Mouse (Mus musculus) lung, embryonic 14.5 days (tissue): ENCODE results near the gene Tmem132b. TPM values are rescaled to one million over a fixed set of nuclear protein-coding genes. Genes with fewer than 3 reads are reported as not detected.
A peak's percentile ranks its signal among the peaks of the same experiment; 100 is the strongest.

ENCODE experiments used
- ATAC-seq: fragments of 200-750 bp; cut with Nextera tagmentation; 2 replicates; pipeline ENCODE4 v1.8.0; 2017; ENCODE audit warnings: mild to moderate bottlenecking, moderate TSS enrichment, moderate library complexity; ENCODE audit not compliant: insufficient read depth
- DNase-seq: peaks from one replicate; pipeline ENCODE4 v3.0.0-alpha.2; 2015
- H3K27ac ChIP-seq: fragments of 300-500 bp; sonication (generic); 2 replicates; pipeline ENCODE4 v1.5.1; 2014; ENCODE audit warnings: low read depth, mild to moderate bottlenecking, moderate library complexity
- H3K27me3 ChIP-seq: fragments of 300-500 bp; sonication (generic); 2 replicates; pipeline ENCODE4 v1.6.1; 2014; ENCODE audit warnings: low read length, control low read depth; ENCODE audit not compliant: insufficient read depth
- H3K36me3 ChIP-seq: fragments of 300-500 bp; sonication (generic); 2 replicates; pipeline ENCODE4 v1.6.1; 2014; ENCODE audit warnings: control low read depth; ENCODE audit not compliant: insufficient read depth
- H3K4me1 ChIP-seq: fragments of 300-500 bp; sonication (generic); 2 replicates; pipeline ENCODE4 v1.6.1; 2014; ENCODE audit warnings: antibody characterized with exemption, control low read depth; ENCODE audit not compliant: insufficient read depth
- H3K4me2 ChIP-seq: fragments of 300-500 bp; sonication (generic); 2 replicates; pipeline ENCODE4 v1.6.1; 2014; ENCODE audit warnings: mild to moderate bottlenecking
- H3K4me3 ChIP-seq: fragments of 300-500 bp; sonication (generic); 2 replicates; pipeline ENCODE4 v1.5.1; 2014; ENCODE audit warnings: low read depth, low read length
- H3K9ac ChIP-seq: fragments of 300-500 bp; sonication (generic); 2 replicates; pipeline ENCODE4 v1.6.1; 2014
- H3K9me3 ChIP-seq: fragments of 300-500 bp; sonication (generic); 2 replicates; pipeline ENCODE4 v1.6.1; 2016; ENCODE audit warnings: low read depth, low read length, control low read depth
- CTCF ChIP-seq: IDR thresholded peaks from 2 replicates; pipeline ENCODE4 v1.5.1; 2016; ENCODE audit warnings: antibody characterized with exemption, low read depth
- WGBS: fragments of 180-500 bp; shearing (Covaris S2); extraction: QIAGEN DNeasy Blood & Tissue Kit; methylation state at CpG from one replicate; pipeline ENCODE4 v1.1.7; 2014; 5-methylcytosine and 5-hydroxymethylcytosine counted together
- polyA plus RNA-seq: library from polyadenylated mRNA; unstranded; fragments of >200 nt; fragmentation: Nextera tagmentation; extraction: Ambion mirVana; gene quantifications from 2 replicates; pipeline ENCODE4 v1.2.1, GENCODE M21; 2014

The Tmem132b gene
- polyA plus RNA-seq, 1 experiment from 2014 or later, result not detected

DNA sequence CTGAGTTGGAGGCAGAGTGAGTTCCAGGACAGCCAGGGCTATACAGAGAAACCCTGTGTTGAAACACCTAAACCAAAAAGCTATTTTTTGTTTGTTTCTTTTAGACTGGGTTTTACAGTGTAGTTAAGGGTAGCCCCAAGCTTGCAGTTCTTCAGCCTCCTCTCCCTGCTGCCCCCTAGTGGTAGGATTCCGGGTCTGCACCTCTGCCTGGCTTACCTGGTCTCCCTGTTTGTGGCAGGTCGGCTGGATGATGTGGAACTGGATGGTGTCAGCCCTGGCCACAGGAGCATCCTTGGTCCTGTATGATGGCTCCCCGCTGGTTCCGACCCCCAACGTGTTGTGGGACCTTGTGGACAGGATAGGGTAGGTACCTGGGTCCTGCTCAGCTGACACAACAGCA is 22.0 kb upstream of the Tmem132b start:
- Histone ChIP-seq H3K9me3 (no peaks in the 10 kb centered on the region), H3K4me1 (no peaks in the 10 kb centered on the region), H3K4me3 (no peak overlapping the region), H3K4me2 (no peak overlapping the region), H3K9ac (no peak overlapping the region), H3K36me3 (peaks cover 66% of the 10 kb centered on the region; the same call in 1 of the 2 replicates), H3K27me3 (no peaks in the 10 kb centered on the region), H3K27ac (no peak overlapping the region)
- TF ChIP-seq CTCF, result peak; percentile 92
- 0 out of 2 replicates have a peak, but pooled peaks have one; percentile 28 for ATAC-seq
- peak; percentile 64 for DNase-seq
- WGBS, result 49% methylated on average over 5 of the region's 5 CpGs

GRCm38 (mm10) chr5:125515006-125515405 is 16.6 kb upstream of the Tmem132b start:
- no peak for DNase-seq
- TF ChIP-seq CTCF, result no peak
- no peak for ATAC-seq
- no peak overlapping the region for H3K4me2 ChIP-seq
- H3K27me3 ChIP-seq, result no peaks in the 10 kb centered on the region
- WGBS, result 88% methylated on average over 12 of the region's 12 CpGs
- no peaks in the 10 kb centered on the region for H3K4me1 ChIP-seq
- H3K36me3 ChIP-seq, result peaks cover 61% of the 10 kb centered on the region
- H3K27ac ChIP-seq, result no peak overlapping the region
- H3K9ac ChIP-seq, result no peak overlapping the region
- H3K9me3 ChIP-seq, result no peaks in the 10 kb centered on the region
- H3K4me3 ChIP-seq, result no peak overlapping the region

GRCm38 (mm10) chr5:125518640-125519039 is 12.9 kb upstream of the Tmem132b start:
- Histone ChIP-seq H3K9me3 (no peaks in the 10 kb centered on the region), H3K27me3 (no peaks in the 10 kb centered on the region), H3K27ac (no peak overlapping the region), H3K4me1 (no peaks in the 10 kb centered on the region), H3K4me2 (no peak overlapping the region), H3K4me3 (no peak overlapping the region), H3K36me3 (peaks cover 35% of the 10 kb centered on the region), H3K9ac (no peak overlapping the region)
- 64% methylated on average over 5 of the region's 5 CpGs for WGBS
- DNase-seq, result peak; percentile 54
- TF ChIP-seq CTCF, result peak; percentile 58
- ATAC-seq, result no peak

DNA sequence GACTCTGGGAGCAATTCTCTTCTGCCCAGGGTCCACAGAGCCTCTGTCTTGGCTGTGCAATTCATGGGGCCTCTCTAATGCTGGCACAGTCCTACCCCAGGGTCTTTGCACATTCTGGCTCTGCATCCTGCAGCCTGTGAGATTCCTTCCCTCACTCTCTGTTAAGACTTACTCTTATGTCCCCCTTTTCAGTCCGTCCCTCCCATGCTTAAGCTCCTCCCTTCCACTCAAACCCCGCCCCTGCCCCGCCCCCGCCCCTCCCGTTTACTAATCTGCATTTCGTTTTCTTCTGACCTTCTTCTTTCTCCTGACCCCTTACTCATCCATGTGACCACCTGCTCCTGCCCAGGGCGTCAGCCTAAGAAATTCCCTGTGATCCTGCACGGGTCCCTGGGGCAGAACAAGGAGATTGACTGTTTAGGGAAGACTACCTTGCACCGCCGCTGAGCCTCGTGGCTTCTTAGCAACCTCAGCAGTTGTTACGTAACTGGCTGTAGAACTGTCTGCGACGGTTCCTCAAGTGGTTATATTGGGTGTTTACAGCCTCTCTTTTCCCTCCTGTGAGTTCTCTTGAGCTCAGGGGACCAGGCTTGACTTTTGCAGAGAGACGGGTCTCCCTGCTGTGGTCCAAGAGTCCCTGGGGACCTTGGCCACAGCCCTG is 10.5 kb upstream of the Tmem132b start:
- no peak overlapping the region for H3K9ac ChIP-seq
- DNase-seq, result no peak
- H3K4me3 ChIP-seq, result no peak overlapping the region
- no peak for TF ChIP-seq CTCF
- no peak for ATAC-seq
- H3K27ac ChIP-seq, result no peak overlapping the region
- WGBS, result 17% methylated on average over 15 of the region's 15 CpGs
- no peaks in the 10 kb centered on the region for H3K9me3 ChIP-seq
- peaks cover 13% of the 10 kb centered on the region for H3K36me3 ChIP-seq
- no peaks in the 10 kb centered on the region for H3K27me3 ChIP-seq
- H3K4me2 ChIP-seq, result no peak overlapping the region
- H3K4me1 ChIP-seq, result no peaks in the 10 kb centered on the region

- WGBS, result 72% methylated on average over 2 of the region's 2 CpGs
- H3K4me3 ChIP-seq, result no peak overlapping the region
- H3K4me1 ChIP-seq, result no peaks in the 10 kb centered on the region
- no peaks in the 10 kb centered on the region for H3K9me3 ChIP-seq
- H3K27me3 ChIP-seq, result no peaks in the 10 kb centered on the region
- no peak for TF ChIP-seq CTCF
- no peak overlapping the region for H3K9ac ChIP-seq
- DNase-seq, result no peak
- no peak overlapping the region for H3K4me2 ChIP-seq
- no peak overlapping the region for H3K27ac ChIP-seq
- H3K36me3 ChIP-seq, result no peaks in the 10 kb centered on the region
- no peak for ATAC-seq
These were observed 8.2 kb upstream of the Tmem132b start for GRCm38 (mm10) chr5:125523361-125523760.

- WGBS, result 53% methylated on average over 5 of the region's 5 CpGs
- ATAC-seq, result no peak
- Histone ChIP-seq H3K36me3 (no peaks in the 10 kb centered on the region), H3K9ac (no peak overlapping the region), H3K4me1 (no peaks in the 10 kb centered on the region), H3K4me2 (no peak overlapping the region), H3K9me3 (no peaks in the 10 kb centered on the region), H3K4me3 (no peak overlapping the region), H3K27ac (no peak overlapping the region), H3K27me3 (peaks cover 13% of the 10 kb centered on the region)
- TF ChIP-seq CTCF, result peak; percentile 39
- DNase-seq, result no peak
These were observed 6.1 kb upstream of the Tmem132b start for GRCm38 (mm10) chr5:125525516-125525915.

GRCm38 (mm10) chr5:125526464-125526863 is 5.1 kb upstream of the Tmem132b start:
- DNase-seq (peak; percentile 45), ATAC-seq (no peak)
- 75% methylated on average over 4 of the region's 4 CpGs for WGBS
- H3K4me2 ChIP-seq, result no peak overlapping the region
- peak; percentile 63 for TF ChIP-seq CTCF
- peaks cover 20% of the 10 kb centered on the region for H3K27me3 ChIP-seq
- H3K9me3 ChIP-seq, result no peaks in the 10 kb centered on the region
- no peaks in the 10 kb centered on the region for H3K36me3 ChIP-seq
- H3K4me3 ChIP-seq, result no peak overlapping the region
- H3K27ac ChIP-seq, result no peak overlapping the region
- no peak overlapping the region for H3K9ac ChIP-seq
- H3K4me1 ChIP-seq, result no peaks in the 10 kb centered on the region
